Mouse (Mus musculus) testis, adult 2 months (tissue): ENCODE results near the gene Mindy3.

Experiments used
- CTCF ChIP-seq: fragments of 200-500 bp; IDR thresholded peaks from 2 replicates; pipeline ENCODE4 v1.5.1; 2012; ENCODE audit warnings: low read depth, mild to moderate bottlenecking, inconsistent platforms, low read length, moderate library complexity; ENCODE audit not compliant: control insufficient read depth, insufficient read depth, insufficient replicate concordance
- POLR2A ChIP-seq: fragments of 200-500 bp; IDR thresholded peaks from 2 replicates; pipeline ENCODE4 v1.6.1; 2012; ENCODE audit warnings: low read depth, mild to moderate bottlenecking, inconsistent platforms, low read length, moderate library complexity; ENCODE audit not compliant: control insufficient read depth

DNA sequence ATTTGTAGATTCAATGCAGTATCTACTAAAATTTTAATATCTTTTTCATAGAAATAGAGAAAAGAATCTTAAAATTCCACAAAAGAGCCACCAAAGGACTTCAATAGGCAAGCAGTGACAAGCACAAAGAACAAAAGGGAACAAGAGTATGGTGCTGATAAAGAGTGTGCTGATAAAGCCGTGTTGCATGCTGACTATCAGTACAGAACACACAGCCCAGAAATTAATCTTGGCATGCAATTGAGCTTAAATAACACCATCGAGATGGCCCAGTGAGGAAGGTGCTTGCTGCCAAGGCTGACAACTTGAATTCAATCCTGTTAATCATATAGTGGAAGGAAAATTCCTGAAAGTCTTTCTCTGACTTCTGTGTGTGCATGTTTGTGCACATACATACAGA is 50.8 kb downstream of the Mindy3 start:
- no peak for TF ChIP-seq CTCF
- TF ChIP-seq POLR2A: no peak
